Mouse (Mus musculus) CH12.LX (cell line): ENCODE measurements around the gene Sypl. TPM values are rescaled to one million over a fixed set of nuclear protein-coding genes. Genes with fewer than 3 reads are reported as not detected.

Source experiments
- DNase-seq: peaks from one replicate; pipeline ENCODE4 v3.0.0-alpha.2; 2013; ENCODE audit errors: extremely low read depth
- H3K27ac ChIP-seq: 2 replicates; pipeline ENCODE4 v1.5.1; 2012; ENCODE audit warnings: low read depth, mild to moderate bottlenecking, control low read depth, moderate library complexity; ENCODE audit not compliant: insufficient read depth
- H3K27me3 ChIP-seq: replicated peaks from 2 replicates; pipeline ENCODE3; 2012; ENCODE audit warnings: inconsistent platforms
- H3K36me3 ChIP-seq, 2 experiments: replicated peaks in 1 of 2; 2 replicates each; pipeline versions ENCODE3 to v1.6.1; 2012; ENCODE audit warnings: inconsistent platforms in 1 of 2, low read length in 1 of 2, mild to moderate bottlenecking in 1 of 2, mixed read lengths in 1 of 2, moderate library complexity in 1 of 2; ENCODE audit not compliant: control insufficient read depth in 1 of 2, insufficient read depth in 1 of 2
- H3K4me1 ChIP-seq, 2 experiments: 2 replicates each; pipeline ENCODE4 v1.6.1; 2012; ENCODE audit warnings: inconsistent platforms in 1 of 2, moderate library complexity in 1 of 2; ENCODE audit not compliant: insufficient read depth in 2 of 2, control insufficient read depth in 1 of 2
- H3K4me2 ChIP-seq: 2 replicates; pipeline ENCODE4 v1.6.1; 2012; ENCODE audit warnings: low read depth, mild to moderate bottlenecking, control low read depth; ENCODE audit not compliant: poor library complexity, insufficient read depth, severe bottlenecking
- H3K4me3 ChIP-seq, 3 experiments: fragments of 150-350 bp in 1 of 3; sonication (generic) in 1 of 3; replicated peaks in 1 of 3; 2 replicates each; pipeline versions ENCODE3 to v1.5.1; 2011 to 2012; ENCODE audit warnings: low read depth in 2 of 3, low read length in 2 of 3, mild to moderate bottlenecking in 2 of 3, moderate library complexity in 2 of 3, control low read depth in 1 of 3, improper control_type of control experiment in 1 of 3, inconsistent platforms in 1 of 3, mixed read lengths in 1 of 3; ENCODE audit not compliant: poor library complexity in 1 of 3
- H3K79me2 ChIP-seq: replicated peaks from 2 replicates; pipeline ENCODE4 v1.6.1; 2012; ENCODE audit warnings: mild to moderate bottlenecking, moderate library complexity; ENCODE audit not compliant: control insufficient read depth, poor library complexity, insufficient read depth, severe bottlenecking; ENCODE audit errors: extremely low read depth
- H3K9ac ChIP-seq: 2 replicates; pipeline ENCODE4 v1.6.1; 2012; ENCODE audit warnings: low read depth, mild to moderate bottlenecking, control low read depth, moderate library complexity; ENCODE audit not compliant: insufficient read depth
- H3K9me3 ChIP-seq: replicated peaks from 2 replicates; pipeline ENCODE3; 2012; ENCODE audit warnings: low read length, inconsistent platforms, mixed read lengths
- BHLHE40 ChIP-seq: IDR thresholded peaks from 2 replicates; pipeline ENCODE4 v1.6.1; 2011; ENCODE audit warnings: mild to moderate bottlenecking, low read depth, low read length, improper control_type of control experiment
- CTCF ChIP-seq, 2 experiments: IDR thresholded peaks in 1 of 2; conservative IDR thresholded peaks in 1 of 2; 2 replicates each; pipeline ENCODE4 v1.5.1; 2011 to 2012; ENCODE audit warnings: low read depth in 2 of 2, low read length in 2 of 2, improper control_type of control experiment in 1 of 2, inconsistent platforms in 1 of 2, mild to moderate bottlenecking in 1 of 2, moderate library complexity in 1 of 2
- EP300 ChIP-seq: IDR thresholded peaks from 2 replicates; pipeline ENCODE4 v1.6.1; 2011; ENCODE audit warnings: low read length, improper control_type of control experiment
- ETS1 ChIP-seq: conservative IDR thresholded peaks from 2 replicates; pipeline ENCODE4 v1.6.1; 2012; ENCODE audit warnings: low read depth, mild to moderate bottlenecking, inconsistent platforms, low read length, improper control_type of control experiment, moderate library complexity
- GABPA ChIP-seq: IDR thresholded peaks from 2 replicates; pipeline ENCODE4 v1.6.1; 2012; ENCODE audit warnings: low read depth, low read length, improper control_type of control experiment, inconsistent platforms; ENCODE audit not compliant: insufficient replicate concordance
- IRF4 ChIP-seq: IDR thresholded peaks from 2 replicates; pipeline ENCODE4 v1.6.1; 2014; ENCODE audit warnings: low read depth, mild to moderate bottlenecking, inconsistent platforms, low read length, improper control_type of control experiment
- JUND ChIP-seq: conservative IDR thresholded peaks from 2 replicates; pipeline ENCODE4 v1.6.1; 2011; ENCODE audit warnings: low read depth, low read length, improper control_type of control experiment
- KAT2A ChIP-seq: IDR thresholded peaks from 2 replicates; pipeline ENCODE4 v1.6.1; 2012; ENCODE audit warnings: low read length, improper control_type of control experiment, inconsistent platforms; ENCODE audit not compliant: insufficient replicate concordance
- MAFK ChIP-seq: IDR thresholded peaks from 2 replicates; pipeline ENCODE4 v1.6.1; 2011; ENCODE audit warnings: low read length, improper control_type of control experiment; ENCODE audit not compliant: insufficient replicate concordance
- MAZ ChIP-seq: IDR thresholded peaks from 2 replicates; pipeline ENCODE4 v1.6.1; 2012; ENCODE audit warnings: low read depth, mild to moderate bottlenecking, inconsistent platforms, low read length, improper control_type of control experiment, moderate library complexity
- POLR2AphosphoS2 ChIP-seq: IDR thresholded peaks from 2 replicates; pipeline ENCODE4 v1.6.1; 2011; ENCODE audit warnings: low read depth, low read length, improper control_type of control experiment
- RAD21 ChIP-seq: IDR thresholded peaks from 2 replicates; pipeline ENCODE4 v1.6.1; 2011; ENCODE audit warnings: low read depth, mild to moderate bottlenecking, low read length, improper control_type of control experiment, moderate library complexity
- SMC3 ChIP-seq: IDR thresholded peaks from 2 replicates; pipeline ENCODE4 v1.6.1; 2011; ENCODE audit warnings: low read depth, low read length, improper control_type of control experiment
- TBP ChIP-seq: conservative IDR thresholded peaks from 2 replicates; pipeline ENCODE4 v1.6.1; 2011; ENCODE audit warnings: low read depth, low read length, improper control_type of control experiment
- USF2 ChIP-seq: conservative IDR thresholded peaks from 2 replicates; pipeline ENCODE4 v1.6.1; 2011; ENCODE audit warnings: low read depth, low read length, improper control_type of control experiment
- ZC3H11A ChIP-seq: IDR thresholded peaks from 2 replicates; pipeline ENCODE4 v1.6.1; 2012; ENCODE audit warnings: low read depth, mild to moderate bottlenecking, inconsistent platforms, low read length, improper control_type of control experiment
- dilution Hi-C: fragments of 300-500 bp; cut with MboI; formaldehyde crosslinking; loops from 2 replicates; pipeline ENCODE4 v1.14.3; 2020; ENCODE audit warnings: low sequenced_read_pairs; ENCODE audit not compliant: extremely low pct_unique_long_range_greater_than_20kb, extremely low pct_ligation_motif_present
- in situ Hi-C: fragments of 300-500 bp; cut with MboI; formaldehyde crosslinking; loops from 3 replicates; pipeline ENCODE4 v1.14.3; 2019; ENCODE audit warnings: low sequenced_read_pairs, low pct_ligation_motif_present, low pct_unique_long_range_greater_than_20kb, mixed read lengths
- polyA plus RNA-seq: library from polyadenylated mRNA; unstranded; fragments of >175 nt; gene quantifications from 2 replicates; pipeline ENCODE4 v1.2.1, GENCODE M21; 2012; ENCODE audit warnings: low read depth; ENCODE audit not compliant: insufficient read length
- total RNA-seq, 2 experiments: library from RNA; depleted of rRNA; stranded (reverse); fragments of 300-350 nt in 1 of 2; fragments of >200 nt in 1 of 2; gene quantifications; 2 replicates each; pipeline ENCODE4 v1.2.3; 2012 to 2014

The Sypl gene
- total and polyA plus RNA-seq, 3 experiments = 7.5 to 33.4 (median 25.8) TPM

- no peaks in the 10 kb centered on the region for H3K79me2 ChIP-seq
- H3K9me3 ChIP-seq = no peaks in the 10 kb centered on the region
- no peak for DNase-seq
- H3K4me2 ChIP-seq = no peak overlapping the region
- H3K27ac ChIP-seq = no peak overlapping the region
- peaks cover 6 to 11% of the 10 kb centered on the region in 2 experiments; a peak in 2 of 4 replicates for H3K4me1 ChIP-seq
- in situ Hi-C loops = loop anchor here (5.0 kb wide), 1 partner anchor 93 kb away; no protein-coding TSS in a partner anchor
- H3K36me3 ChIP-seq = no peaks in the 10 kb centered on the region
- H3K27me3 ChIP-seq = no peaks in the 10 kb centered on the region
- H3K4me3 ChIP-seq = no peak overlapping the region
- dilution Hi-C loops = no loop called here
- H3K9ac ChIP-seq = no peak overlapping the region
- TF ChIP-seq MAZ (no peak), TBP (no peak), GABPA (no peak), KAT2A (no peak)
These were observed 34.2 kb upstream of the Sypl start for GRCm38 (mm10) chr12:32919527-32919926.

- no peak overlapping the region for H3K27ac ChIP-seq
- H3K9me3 ChIP-seq = no peaks in the 10 kb centered on the region
- TF ChIP-seq CTCF (conservative IDR thresholded peaks at IDR 0.05 in 1 of 2, IDR thresholded peaks at IDR 0.05 in 1 of 2; ENCODE audit: low read depth in 2 of 2, low read length in 2 of 2) (peak; percentile 82 to 90), SMC3 (peak; percentile 85), GABPA (no peak), RAD21 (peak; percentile 67)
- in situ Hi-C loops = loop anchor here (10.0 kb wide), 1 partner anchor 185 kb away; no protein-coding TSS in a partner anchor
- no peaks in the 10 kb centered on the region for H3K27me3 ChIP-seq
- H3K4me1 ChIP-seq = peaks cover 7 to 11% of the 10 kb centered on the region in 2 experiments; a peak in 3 of 4 replicates
- no peak overlapping the region for H3K4me3 ChIP-seq
- no peaks in the 10 kb centered on the region for H3K36me3 ChIP-seq
- H3K4me2 ChIP-seq = no peak overlapping the region
- no peak overlapping the region for H3K9ac ChIP-seq
- dilution Hi-C loops = no loop called here
- no peaks in the 10 kb centered on the region for H3K79me2 ChIP-seq
- peak; percentile 67 for DNase-seq
These were observed 33.4 kb upstream of the Sypl start for GRCm38 (mm10) chr12:32920185-32920788.

- dilution Hi-C loops (no loop called here), in situ Hi-C loops (loop anchor here (10.0 kb wide), 1 partner anchor 184 kb away; no protein-coding TSS in a partner anchor)
These were observed 32.6 kb upstream of the Sypl start for GRCm38 (mm10) chr12:32921071-32921470.

More at GRCm38 (mm10) chr12:32921071-32921470, 32.6 kb upstream of the Sypl start:
- H3K27me3 ChIP-seq = no peaks in the 10 kb centered on the region
- H3K4me2 ChIP-seq = no peak overlapping the region
- no peak for DNase-seq
- H3K9ac ChIP-seq = no peak overlapping the region
- TF ChIP-seq MAFK = no peak
- TF ChIP-seq IRF4 = no peak
- TF ChIP-seq EP300 = no peak
- TF ChIP-seq ETS1 = no peak
- no peak for TF ChIP-seq POLR2AphosphoS2
- no peak for TF ChIP-seq ZC3H11A
- TF ChIP-seq RAD21 = no peak
- no peak for TF ChIP-seq USF2
- no peak for TF ChIP-seq BHLHE40
- no peak for TF ChIP-seq CTCF (conservative IDR thresholded peaks at IDR 0.05 in 1 of 2, IDR thresholded peaks at IDR 0.05 in 1 of 2; ENCODE audit: low read depth in 2 of 2, low read length in 2 of 2)
- no peak for TF ChIP-seq JUND
- H3K9me3 ChIP-seq = no peaks in the 10 kb centered on the region
- no peaks in the 10 kb centered on the region for H3K79me2 ChIP-seq
- H3K27ac ChIP-seq = no peak overlapping the region
- peaks cover 9 to 11% of the 10 kb centered on the region in 2 experiments; a peak in 3 of 4 replicates for H3K4me1 ChIP-seq
- no peaks in the 10 kb centered on the region for H3K36me3 ChIP-seq
- no peak overlapping the region for H3K4me3 ChIP-seq
